Mouse (Mus musculus): ENCODE results near the gene Rhoh.

Gene Rhoh

DNA sequence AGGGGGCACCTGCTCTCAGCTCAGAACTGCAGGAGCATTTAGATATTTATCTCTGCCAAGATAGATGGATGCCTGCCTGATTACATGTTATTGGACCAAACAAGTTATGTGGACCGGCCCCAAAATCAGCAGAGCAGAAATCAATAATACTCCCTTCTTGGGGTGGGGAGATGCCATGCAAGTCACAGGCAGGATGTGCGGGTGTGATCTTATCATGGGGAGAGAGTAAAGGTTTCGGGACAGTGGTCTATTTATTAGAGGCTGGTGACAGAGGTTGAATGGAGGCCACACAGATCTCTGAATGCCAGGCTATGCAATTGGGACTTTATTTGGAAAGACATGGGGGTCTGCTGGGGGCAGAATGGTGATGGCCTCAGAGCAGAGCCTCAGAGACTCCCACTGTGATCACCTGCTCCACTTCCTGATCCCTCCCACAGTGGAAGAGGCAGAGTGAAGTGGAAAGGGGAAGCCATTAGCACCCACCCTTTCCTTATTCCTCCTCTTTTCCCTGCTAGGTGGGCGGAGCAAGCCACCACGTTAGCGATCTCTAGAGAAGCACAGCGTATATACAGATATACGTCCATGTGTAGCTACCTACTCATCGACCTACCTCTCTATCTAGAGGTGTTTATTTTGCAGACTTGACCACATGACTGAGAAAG, 60.6 kb downstream of the Rhoh start:
- intact Hi-C loops (cut with DNase I): no loop called here

DNA sequence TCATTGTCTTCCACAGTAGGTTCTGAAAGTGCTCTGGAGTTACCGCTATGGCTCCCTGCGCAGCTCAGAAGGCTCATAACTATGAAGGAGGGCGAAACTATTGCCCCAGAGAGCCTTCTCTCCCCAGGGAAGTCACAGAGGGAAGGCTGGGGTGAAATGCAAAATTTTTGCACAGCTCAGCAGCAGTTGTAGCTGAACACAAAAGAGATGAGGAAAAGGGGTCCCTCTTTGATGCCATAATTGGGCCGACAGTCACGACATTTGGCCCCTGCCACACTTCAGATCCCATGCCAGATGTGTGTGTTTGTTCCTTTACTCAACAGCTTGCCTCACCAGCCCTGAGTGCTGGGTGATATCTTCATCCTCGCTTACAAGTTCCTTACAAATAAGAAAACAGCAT, 65.7 kb downstream of the Rhoh start:
- intact Hi-C loops (cut with DNase I): no loop called here

DNA sequence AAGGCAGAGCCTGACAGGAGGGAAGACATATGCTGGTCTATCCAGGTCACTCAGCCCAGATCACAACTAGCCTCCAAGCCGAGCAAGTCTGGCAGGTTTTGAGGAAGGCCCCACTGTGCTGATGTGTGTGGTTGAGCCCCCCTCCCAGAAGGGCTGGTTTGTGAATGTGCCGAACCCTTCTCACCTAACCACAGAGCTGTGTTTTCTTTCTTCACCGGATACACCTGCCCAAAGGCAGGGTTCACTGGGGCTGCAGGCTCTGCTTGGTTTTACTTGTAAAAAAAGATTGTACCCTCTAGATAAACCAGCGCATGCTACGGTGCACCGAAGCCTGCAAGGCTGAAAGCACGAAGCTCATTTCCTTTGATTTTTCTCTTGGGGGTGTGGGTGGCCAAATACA, 68.1 kb downstream of the Rhoh start:
- intact Hi-C loops (cut with DNase I): no loop called here

DNA sequence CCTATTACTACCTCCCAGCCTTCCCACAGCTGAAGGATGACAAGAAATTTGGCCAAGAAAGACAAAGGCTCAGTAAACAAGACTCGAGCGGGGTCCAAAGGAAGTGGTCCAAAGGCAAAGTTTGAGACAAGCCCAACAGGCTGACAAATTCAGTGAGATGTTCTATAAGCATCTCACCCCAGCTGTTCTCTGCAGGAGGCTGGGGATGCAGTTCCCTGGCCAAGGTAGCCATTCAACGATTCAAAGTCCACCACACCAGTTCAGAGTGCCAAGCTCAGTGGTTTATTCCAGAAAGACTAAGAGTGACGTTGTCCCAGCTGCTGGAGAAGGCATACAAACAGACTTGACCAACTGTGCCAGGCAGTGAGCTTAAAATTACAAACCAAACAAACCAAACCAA, 69.2 kb downstream of the Rhoh start:
- intact Hi-C loops (cut with DNase I): no loop called here

DNA sequence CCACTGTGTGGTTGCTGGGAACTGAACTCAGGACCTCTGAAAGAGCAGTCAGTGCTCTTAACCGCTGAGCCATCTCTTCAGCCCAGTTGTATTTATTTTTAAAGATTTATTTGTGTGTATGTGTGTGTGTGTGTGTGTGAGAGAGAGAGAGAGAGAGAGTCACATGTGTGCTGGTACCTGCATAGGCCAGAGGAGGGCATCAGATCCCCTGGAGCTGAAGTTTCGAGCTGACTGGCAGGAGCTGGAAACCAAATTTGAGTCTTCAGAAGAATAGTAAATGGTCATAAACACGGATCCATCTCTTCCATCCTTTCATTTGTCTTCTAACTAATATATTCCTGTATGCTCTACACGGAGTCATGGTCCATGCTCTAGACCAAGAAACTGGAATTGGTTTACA, 72.2 kb downstream of the Rhoh start:
- intact Hi-C loops (cut with DNase I): no loop called here

DNA sequence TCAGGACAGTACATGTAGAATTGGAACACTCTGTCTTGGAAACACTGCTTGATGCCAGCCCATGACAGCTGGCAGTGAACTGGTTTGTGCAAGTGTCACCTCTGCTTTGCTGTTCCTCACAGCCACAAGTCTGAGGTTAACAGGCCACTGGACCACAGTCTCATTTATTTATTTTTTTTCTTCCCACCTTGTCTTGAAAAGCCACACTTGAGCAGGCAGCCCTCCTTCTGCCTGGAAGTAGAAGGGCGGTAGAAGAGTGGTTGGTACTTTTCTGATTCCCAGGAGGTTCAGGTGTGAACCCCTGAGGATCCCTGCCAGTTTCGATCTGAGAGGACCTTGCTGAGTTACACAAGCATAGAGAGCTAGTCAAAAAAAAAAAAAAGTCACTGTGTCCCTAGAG, 72.8 kb downstream of the Rhoh start:
- intact Hi-C loops (cut with DNase I): no loop called here

DNA sequence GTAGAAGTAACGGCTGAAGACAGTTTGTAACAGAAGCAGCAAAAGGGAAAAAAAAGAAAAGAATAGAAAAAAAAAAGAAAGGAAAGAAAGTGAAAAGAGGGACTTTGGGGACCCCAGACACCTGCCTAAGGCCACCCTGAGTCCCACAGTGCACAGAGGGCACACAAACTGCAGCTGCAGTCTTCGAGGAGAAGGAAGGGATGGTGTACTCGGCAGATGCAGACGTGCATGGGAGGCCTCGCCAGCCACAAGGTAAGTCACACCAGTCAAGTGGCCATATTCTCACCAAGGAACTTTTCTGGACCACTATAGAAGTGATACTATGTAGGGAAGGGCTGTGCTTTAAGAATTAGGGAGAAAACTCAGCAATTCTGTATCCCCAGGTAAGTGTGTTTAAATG, 73.8 kb downstream of the Rhoh start, which contains the start of gene Chrna9:
Gene Chrna9, plus strand, starts transcription at position 139 of the 400 bp plus-strand sequence.
- intact Hi-C loops (cut with DNase I): no loop called here

DNA sequence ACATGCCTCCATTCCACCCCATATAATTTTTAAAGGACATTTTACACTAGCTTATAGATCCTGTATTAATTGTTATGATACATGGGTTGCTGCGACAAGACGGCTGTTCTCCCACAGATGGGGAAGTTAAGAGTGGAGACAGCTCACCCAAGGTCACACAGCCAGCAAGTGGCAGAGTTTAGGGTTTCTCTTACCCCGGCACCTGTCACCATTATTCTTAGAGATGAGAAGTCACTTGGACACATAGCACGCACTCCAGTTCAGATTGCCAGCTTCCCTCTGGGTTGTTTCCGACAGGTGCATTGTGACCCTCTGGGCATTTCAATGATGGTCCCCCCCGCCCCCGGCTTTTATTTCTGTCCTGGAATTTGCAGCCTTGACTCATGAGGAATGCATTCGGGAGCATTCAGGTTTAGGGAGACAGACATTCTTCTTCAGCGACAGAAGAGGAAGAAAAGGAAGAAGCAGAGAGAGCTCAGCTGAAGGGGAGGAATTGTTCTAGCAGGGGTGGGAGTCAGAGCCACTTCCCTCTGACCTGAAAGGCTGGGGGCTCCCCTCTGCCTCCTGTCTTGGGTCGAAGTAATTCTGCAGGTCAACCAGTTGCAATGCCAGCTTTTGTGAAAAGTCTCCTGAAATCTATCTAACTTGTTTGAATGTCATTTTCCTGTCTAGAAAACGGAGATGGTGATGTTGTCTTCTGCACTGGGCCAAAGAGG, 76.2 kb downstream of the Rhoh start:
- intact Hi-C loops (cut with DNase I): no loop called here

DNA sequence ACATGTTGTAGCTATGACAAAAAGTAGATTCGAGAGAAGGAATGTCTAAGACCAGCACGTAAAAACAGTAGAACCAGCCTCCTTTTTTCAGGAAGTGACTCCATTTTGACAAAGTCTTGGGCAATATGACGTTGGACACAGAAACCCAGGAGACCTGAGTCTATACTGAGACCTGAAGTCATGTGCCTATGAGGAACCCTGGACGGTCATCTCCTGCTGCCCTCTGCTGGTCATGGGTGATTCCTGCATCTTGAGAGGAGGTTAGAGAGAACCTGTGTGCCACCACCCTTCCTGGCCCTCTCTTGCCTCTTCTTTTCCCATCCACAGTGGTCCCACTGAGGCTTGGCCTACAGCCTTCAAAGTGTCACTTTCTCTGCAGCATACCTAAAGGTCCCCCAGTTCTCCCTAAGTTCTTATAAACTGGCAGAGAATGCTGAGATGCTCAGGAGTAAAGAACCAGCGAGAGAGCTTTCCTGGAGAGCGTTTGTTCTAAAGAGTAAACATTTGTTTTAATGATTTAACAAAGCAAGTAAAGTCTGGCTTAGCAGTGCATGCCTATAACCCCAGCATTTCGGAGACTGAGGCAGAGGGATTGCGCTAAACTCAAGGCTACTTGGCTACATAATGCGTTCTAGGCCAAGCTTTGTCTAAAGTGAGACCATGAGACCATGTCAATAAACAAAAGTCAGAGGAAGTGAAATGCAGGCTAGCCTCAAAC, 77.1 kb downstream of the Rhoh start:
- intact Hi-C loops (cut with DNase I): loop anchor here (2.0 kb wide), 1 partner anchor 115 kb away; no protein-coding TSS in a partner anchor

DNA sequence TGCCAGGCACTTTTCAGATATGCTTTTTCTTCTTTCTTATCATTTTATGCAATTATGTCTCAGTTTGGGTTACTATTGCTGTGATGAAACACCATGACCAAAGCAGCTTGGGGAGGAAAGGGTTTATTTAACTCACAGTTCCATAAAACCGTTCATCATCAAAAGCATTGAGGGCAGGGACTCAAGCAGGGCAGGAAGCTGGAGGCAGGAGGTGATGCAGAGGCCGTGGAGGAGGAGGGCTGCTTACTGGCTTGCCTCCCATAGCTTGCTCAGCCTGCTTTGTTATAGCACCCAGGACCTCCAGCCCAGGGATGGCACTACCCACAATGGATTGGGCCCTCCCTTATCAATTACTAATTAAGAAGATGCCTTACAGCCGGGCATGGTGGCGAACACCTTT, 80.1 kb downstream of the Rhoh start:
- intact Hi-C loops (cut with DNase I): no loop called here

Data from adrenal gland (tissue).